Mouse (Mus musculus) heart, adult 11 months (tissue): ENCODE data around the gene Sp100.

Source experiments
- DNase-seq: peaks from one replicate; pipeline ENCODE4 v3.0.0; 2022

Sp100 gene

DNA sequence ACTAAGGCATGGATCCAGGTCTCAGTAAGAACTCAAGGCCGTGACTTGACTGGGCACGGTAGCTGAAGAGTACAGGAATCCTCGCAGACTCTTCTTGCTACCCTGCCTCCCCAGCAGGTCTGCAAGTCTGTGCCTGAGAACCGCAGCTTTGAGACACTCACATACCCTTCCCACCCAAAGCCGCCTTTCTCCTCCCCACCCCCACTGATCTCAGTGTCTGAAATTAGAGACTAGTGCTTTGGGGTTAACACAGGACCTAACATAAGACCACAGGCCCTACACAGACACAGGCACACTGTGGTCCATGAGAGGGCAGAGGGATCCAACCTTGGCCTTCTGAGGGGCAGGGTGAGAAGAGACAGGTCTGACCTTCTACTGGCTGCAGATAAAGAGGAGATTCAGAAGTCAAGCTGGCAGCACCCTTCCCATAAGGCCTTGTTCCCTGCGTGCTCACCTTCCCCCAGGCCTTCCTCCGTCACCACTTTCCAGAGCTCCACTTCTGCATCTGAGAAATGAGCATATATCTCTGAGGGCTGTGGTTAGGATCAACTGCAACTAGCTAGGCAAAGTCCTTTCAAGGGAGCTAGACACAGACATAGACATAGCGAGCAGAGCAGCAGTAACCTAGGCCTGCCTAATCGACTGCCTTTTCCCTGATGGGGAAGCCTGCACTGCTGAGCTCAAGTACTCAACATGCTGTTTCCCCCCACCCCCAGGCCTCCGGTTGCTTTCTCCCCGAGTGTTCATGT lies 102.3 kb downstream of the Sp100 start:
- DNase-seq: no peak

DNA sequence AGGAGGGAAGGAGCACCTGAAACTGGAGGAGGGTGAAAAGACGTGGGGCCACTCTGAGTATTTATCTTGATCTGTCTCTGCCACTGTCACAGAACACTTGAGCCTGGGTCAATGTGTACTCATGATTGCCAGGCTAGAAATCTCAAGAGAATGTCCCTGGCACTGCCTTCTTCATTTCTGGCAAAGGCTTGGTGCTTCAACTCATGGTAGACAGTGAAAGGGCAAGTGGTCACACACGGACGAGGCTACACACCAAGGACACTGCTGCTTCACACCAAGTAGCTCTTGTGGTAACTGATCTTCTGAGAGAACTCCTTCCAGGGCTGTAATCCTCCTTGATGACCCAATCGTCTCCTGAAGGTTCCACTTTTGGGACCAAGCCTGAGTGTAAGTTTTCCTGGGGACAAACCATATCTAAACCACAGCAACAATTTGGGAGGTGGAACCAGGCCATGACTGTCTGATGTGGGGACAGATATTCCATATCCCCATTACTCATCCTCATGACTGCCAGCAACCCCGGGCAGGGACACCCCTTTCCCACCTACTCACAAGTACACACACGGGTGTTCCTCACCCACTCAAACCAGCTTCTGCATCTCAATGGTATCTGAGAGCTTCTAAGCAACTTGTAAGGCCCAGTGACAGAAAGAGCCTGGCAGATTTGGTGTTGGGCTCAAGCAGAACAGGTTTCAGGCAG lies 107.9 kb downstream of the Sp100 start:
- no peak for DNase-seq

DNA sequence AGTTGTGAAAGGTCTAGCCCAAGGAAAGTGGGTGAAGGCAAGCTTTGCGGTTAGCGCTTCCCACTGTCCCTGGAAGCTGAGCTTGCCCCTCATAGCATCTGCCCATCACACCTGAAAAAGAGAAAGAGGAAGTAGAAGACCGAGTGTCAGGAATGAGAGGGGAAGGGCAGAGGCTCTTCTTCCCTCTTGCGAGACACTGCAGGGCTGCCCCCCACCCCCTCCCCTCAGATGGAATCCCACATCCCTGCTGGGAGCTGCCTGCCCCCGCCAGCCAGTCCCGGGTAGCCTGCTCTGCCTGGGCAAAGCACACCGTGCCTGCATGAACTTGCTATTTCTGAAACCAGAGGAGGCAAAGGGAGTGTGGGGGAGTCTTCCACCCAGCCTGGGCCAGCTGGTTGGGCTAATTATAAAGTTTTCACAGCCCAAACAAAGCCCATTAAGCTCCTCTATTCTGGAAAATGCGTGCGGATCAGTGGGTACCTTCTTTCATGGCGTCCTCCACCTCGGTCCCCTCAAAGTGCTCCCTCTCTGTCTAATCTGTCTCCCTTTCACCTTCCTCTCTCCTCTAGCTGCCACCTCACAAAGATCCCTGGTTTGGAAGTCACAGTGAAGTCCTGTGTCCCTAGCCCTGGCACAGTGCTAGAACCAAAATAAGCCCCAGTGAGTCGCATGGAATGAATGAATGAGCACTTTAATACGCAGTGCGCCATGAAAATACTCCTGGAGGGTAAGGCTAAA lies 108.6 kb downstream of the Sp100 start:
- DNase-seq: peak; percentile 95

DNA sequence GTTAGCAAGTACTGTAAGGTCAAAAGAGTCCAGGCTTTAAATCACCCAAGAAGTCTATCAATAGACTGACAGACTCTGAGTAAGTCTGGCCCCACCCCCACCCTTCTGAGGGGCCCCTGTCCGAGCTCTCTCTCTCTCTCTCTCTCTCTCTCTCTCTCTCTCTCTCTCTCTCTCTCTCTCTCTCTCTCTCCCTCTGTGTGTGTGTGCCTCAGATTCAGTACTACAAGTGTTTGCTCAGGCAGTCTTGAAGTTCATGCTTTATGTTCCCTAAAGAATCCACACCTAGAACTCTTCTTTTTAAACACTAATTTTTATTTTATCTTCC lies 109.1 kb downstream of the Sp100 start:
- no peak for DNase-seq
